Mouse (Mus musculus) liver, embryonic 14.5 days (tissue): ENCODE results near the gene Ppp2r1b.

Experiments used
- CTCF ChIP-seq: IDR thresholded peaks from 2 replicates; pipeline ENCODE4 v1.5.1; 2016; ENCODE audit warnings: antibody characterized with exemption, low read depth, control low read depth
- EP300 ChIP-seq: IDR thresholded peaks from 2 replicates; pipeline ENCODE4 v1.6.1; 2016; ENCODE audit warnings: antibody characterized with exemption, low read depth

- TF ChIP-seq CTCF (no peak), EP300 (no peak)
Observed at GRCm38 (mm10) chr9:50847606-50848368, 2.7 kb downstream of the Ppp2r1b start.
